Mouse (Mus musculus): ENCODE data around the gene Cyth4.

The Cyth4 gene

DNA sequence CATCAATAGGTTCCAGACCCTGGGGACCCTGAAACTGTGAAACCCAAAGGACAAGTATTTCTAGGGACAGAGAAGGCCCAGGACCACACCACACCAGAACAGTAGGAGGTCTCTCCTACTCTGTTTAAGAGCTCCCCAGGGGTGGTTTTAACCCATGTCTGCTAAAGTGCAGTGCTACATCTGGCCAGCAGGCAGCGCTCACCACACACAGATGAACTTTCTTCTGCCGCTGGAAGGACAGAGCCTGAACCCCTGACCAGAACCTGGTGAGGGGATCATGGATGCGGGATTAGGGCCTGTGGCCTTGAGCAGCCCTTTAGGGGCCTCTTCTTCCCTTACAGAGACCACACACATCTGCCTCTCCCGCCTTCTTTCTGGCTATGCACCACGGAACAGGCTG, 26.6 kb downstream of the Cyth4 start:
- DNase-seq, result peak; percentile 85

DNA sequence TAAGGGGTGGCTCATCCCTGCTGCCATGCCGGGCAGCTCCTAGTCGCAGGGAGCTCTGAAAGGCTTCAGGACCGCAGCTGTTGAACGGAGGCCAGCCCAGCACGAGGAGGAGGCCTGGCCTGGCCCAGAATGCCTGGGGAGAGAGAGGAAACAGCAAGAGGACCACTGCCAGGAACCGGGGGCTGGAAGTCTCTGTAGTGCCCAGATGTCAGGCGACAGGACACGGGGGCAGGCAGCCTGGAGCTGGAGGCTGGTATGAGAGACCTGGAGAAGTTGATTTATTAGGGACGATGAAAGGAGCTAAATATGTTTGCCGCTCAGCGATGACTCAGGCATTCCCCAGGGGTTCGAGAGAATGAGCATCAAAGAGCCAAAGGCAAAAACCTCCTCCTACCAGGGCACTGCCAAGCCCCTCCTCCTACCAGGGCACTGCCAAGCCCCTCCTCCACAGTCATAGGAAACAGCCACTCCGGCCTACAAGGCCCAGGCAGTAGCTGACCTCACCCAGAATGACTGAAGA, 27.6 kb downstream of the Cyth4 start:
- DNase-seq, result peak; percentile 88

DNA sequence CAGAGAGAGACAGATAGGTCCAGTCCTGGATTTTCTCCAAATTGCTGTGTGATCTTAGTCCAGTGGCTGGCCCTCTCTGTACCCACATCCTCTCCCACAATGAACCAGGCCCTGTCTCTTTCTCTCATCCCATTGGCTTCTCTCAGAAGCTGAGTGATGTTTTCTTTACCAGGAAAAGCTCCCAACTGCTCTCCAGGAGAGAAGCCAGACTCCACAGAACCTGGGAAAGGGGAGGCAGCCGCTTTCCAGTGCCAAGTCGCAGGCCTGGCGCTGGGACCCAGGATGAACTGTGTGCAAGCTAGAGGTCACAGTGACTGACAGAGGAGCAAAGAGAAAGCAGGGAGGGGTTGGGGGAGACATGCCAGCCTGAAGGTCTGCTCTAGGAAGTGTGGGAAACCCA, 28.1 kb downstream of the Cyth4 start:
- DNase-seq, result peak; percentile 53

DNA sequence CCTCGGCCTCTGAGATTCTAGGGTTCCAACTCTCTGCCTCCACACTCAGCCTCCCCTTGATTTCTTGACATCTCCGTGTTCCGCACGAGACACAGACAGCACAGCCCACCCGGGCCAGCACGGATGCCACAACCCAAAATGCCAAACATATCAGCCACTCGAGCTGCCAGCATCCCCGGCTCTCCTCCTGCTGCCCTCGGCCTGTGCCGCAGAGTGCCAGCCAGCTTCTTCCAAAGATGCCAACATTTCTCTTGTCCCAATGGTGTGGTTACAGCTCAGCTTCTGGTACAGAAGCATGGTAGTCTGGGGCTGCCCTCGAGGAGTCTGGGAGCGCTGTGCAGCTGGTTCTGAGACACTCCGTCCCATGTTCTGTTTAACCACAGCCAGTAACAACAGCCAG, 29.4 kb downstream of the Cyth4 start:
- no peak for DNase-seq

DNA sequence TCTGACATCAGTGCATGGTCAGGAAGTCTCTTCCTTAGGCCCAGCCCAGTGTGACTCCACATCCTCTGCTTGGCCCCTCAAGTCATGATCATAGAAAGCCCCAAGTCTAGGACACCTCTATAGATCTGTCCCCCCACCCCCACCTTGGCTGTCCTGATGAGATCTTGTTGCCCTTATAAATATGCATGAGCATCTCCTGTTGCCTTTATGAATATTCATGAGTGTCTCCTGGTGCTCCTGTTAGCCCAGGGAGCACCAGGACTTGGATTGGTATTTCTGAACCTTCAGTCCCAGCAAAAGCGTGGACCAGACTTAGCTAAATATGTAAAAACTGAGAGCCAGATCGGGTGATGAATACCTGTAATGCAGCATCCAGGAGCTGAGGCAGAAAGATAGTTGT, 35.5 kb downstream of the Cyth4 start:
- no peak for DNase-seq

DNA sequence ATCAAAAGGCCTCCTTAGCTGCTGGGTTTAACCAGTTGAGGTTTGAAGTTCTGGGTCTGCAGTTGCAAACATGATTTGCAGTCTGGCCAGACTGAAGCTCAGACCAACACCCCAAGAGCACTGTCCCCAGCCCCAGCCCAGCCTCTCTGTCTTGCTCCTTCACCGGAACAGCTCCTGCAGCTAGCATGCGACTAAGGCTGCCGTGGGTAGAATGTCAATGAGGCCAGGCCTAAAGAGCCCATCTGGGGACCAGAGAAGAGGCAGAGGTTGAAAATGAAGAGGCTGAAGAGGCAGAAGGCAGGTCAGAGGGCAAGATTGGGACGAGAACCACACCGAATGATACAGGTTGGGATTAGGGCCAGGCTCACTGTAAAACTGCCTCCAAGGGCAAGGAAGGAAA, 36.6 kb downstream of the Cyth4 start:
- DNase-seq, result no peak

DNA sequence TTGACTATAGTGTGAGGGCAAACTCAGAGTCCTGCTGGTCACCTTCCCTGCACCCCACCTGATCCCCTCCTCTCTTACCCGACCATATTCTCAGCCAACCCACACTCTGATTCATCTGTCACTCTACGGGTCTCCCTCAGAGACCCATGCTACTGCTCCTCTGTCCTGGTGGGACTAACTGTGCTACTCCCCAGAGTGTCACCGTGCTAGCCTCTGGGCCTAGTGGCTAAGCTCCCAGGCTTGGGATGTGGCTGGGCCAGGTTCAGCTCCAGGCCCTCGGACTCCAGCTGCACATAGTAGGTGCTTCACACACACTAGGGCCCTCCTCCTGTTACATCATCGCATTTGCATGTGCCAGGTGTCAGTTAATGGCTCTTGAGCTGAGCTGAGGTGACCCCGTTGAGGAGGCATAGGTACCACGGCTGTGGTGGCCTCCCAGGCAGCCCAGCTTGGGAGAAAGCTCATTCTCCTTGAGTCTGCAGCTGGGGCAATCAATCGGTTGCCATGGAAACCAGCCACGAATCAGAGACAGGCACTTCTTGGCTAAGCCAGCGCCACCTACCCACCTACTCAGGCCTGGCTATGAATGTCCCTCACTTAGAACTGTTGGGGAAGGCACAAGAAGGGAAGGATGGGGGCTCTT, 37.4 kb downstream of the Cyth4 start:
- DNase-seq, result no peak

DNA sequence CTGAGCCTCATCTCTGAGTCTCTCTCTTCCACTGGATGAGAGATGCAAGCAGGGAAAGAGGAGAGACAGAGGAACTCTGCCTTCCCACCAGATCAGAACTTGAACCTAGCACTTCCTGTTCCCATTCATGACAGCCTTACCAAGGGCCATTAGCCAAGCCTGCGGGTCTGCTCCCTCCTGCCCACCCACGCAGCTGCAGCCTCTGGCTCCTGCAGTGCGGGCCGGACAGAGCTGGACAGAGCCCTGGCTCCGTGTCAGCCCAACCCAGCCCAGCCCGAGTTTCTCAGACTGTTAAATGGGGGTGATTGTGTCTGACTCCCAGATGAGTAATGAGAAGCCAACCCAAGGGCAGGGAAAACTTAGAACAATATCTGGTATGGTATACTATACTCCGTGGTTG, 38.4 kb downstream of the Cyth4 start:
- DNase-seq, result peak; percentile 67

DNA sequence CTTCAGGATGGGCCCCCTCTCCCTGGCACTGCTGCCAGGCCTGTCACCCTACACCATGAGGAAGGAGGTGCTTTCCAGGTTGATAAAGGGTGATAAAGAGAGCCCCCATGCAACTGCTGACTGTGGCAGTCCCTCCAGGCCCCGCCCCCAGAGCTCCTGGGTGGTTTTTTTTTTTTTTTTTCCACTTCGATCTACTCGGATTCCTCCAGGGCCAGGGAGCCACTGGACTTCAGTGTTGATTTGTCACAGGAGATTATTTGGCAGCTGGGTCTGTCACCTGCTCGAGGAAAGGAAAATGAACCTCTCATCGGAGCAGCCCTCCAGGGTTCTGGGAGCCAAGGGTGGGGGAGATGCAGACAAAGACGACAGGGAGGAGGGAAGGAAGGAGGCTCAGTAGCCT, 46.8 kb downstream of the Cyth4 start:
- DNase-seq, result no peak

DNA sequence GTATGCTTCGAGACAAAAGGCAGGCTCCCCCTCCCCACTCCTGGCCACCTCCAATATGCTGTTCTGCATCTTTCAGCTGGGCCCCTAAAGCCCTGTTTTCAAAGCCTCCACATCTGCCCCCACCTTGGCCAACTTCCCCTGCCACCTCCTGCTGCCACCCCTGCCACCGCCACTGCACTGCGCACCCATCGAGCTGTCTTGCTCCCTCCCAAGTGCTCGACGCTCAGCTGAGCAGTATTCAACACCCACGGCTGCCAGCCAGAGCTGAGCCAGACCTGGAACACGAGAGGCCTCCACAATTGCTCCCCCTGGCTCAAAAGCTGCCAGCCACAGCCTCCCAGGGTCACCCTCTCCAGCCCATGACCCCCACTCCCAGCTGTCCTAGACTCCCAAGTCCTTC, 47.8 kb downstream of the Cyth4 start:
- no peak for DNase-seq

DNA sequence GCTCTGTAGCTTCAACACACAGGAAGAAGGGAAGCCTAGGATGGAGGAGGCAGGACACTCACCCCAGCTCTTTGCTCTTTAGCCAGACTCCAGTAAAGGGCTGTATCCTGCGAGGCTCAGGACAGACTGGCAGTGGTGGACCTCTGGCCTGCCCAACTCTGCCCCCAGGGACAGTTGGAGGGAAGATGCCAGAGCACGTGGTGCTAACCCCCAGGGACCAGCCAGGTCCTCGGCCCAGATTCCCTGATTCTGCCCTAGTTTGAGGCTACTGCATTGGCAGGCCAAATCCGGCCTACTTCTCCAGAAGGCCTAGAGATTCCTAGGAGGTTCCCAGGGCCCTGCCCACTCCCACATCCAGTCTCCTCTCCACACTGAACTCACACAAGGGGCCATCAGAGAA, 50.9 kb downstream of the Cyth4 start:
- DNase-seq, result no peak

DNA sequence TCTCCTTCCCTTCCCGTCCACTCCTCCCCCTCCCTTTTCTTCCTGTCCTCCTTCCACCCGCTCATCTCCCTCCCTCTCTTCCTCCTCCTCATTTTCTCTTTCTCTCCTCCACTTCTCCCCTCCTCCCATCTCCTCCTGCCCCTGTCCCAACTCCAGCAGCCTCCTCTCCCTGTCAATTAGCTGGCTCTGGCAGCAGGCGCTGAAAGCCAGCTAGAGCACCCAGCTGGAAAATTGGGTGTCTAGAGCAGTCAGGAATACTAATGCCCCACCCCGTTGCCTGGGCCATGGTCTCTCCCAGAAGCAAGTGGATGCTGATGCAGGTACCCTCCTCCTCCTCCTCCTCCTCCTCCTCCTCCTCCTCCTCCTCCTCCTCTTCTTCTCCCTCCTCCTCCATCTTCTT, 54.3 kb downstream of the Cyth4 start:
- no peak for DNase-seq

DNA sequence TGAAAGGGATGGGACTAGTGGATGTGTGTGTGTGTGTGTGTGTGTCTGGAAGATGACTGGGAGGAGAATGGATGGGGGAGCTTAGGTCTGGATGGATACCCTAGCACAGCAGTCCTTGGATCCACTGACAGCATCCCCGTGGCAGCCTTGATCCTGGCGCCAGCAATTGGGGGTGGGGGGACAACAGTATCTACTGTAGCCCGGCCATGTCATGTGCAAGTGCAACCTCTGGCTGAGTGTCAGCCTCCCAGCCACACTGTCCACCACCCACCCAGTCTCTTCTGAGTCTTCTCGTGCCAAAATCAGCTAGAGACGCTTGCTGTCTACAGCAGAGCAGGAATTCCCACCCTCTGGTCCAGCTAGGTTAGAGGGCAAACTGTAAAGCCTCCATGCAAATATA, 67.4 kb downstream of the Cyth4 start:
- peak; percentile 45 for DNase-seq

DNA sequence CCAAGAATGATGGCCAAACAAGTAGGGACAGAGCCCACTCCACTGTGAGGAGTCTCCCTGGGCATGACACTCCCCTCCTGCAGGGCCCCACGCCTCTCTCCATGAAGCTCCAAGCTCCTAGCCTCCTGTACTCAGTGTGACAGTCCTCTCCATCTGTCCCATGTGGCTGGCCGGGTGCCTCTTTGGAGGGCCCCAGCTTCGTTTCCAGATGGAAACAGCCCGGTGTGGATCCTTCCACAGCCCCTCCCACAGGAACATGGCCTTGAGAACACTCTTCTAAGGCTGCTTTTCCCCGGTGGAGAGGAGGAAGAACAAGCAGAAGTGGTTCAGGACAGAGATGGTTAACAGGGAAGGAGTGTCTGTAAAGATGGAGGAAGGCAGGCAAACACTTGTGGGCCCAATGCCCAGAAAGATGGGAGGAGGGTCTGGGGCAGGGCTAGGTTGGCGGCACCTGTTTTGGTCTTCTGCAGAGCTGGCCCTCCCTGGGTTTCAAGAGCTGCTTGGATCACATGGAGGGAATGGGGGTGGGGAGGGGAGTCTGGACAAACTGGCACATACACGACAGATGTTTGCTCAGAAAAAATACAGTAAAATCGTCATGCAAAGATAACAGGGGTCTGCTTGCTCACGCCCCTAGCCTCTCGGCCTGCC, 72.5 kb downstream of the Cyth4 start:
- no peak for DNase-seq

DNA sequence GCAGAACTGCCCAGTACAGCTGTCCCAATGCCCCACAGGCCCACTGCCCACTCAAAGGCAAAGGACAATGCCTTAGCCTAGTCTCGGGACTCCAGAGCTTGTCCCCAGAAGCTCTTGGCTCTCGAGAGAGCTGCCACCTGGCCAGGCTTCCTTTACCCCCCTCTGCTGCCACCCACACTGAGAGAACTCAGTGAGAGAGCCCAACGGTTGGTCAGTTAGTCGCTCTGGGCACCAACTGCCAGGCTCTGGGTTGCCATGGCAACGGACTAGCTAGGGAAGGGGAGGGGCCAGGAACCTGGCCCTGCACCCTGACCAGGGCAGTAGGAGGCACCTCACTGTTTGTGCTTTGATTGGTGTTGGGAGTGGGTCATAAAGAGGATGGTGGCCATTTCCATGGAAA, 73.5 kb downstream of the Cyth4 start:
- DNase-seq, result peak; percentile 63
